Mouse (Mus musculus) intestine, embryonic 15.5 days (tissue): ENCODE data around the gene Gm21411. TPM values are rescaled to one million over a fixed set of nuclear protein-coding genes. Genes with fewer than 3 reads are reported as not detected.
A peak's percentile ranks its signal among the peaks of the same experiment; 100 is the strongest.
"Not testable (repeated sequence)": the region's sequence is repeated elsewhere in the genome, so short reads cannot be mapped to it uniquely, and the experiment has no call there.

Source experiments
- ATAC-seq: fragments of 200-750 bp; cut with Nextera tagmentation; 2 replicates; pipeline ENCODE4 v1.8.0; 2017; ENCODE audit warnings: moderate TSS enrichment, moderate library complexity
- H3K27ac ChIP-seq: fragments of 300-500 bp; sonication (generic); 2 replicates; pipeline ENCODE4 v1.5.1; 2015; ENCODE audit warnings: mild to moderate bottlenecking, inconsistent platforms
- H3K27me3 ChIP-seq: fragments of 300-500 bp; sonication (generic); replicated peaks from 2 replicates; pipeline ENCODE4 v1.6.1; 2015; ENCODE audit warnings: inconsistent platforms
- H3K36me3 ChIP-seq: fragments of 300-500 bp; sonication (generic); 2 replicates; pipeline ENCODE4 v1.6.1; 2015; ENCODE audit warnings: inconsistent platforms
- H3K4me1 ChIP-seq: fragments of 300-500 bp; sonication (generic); replicated peaks from 2 replicates; pipeline ENCODE4 v1.6.1; 2015; ENCODE audit warnings: inconsistent platforms
- H3K4me2 ChIP-seq: fragments of 300-500 bp; sonication (generic); replicated peaks from 2 replicates; pipeline ENCODE4 v1.6.1; 2015; ENCODE audit warnings: mild to moderate bottlenecking, inconsistent platforms
- H3K4me3 ChIP-seq: fragments of 300-500 bp; sonication (generic); replicated peaks from 2 replicates; pipeline ENCODE4 v1.5.1; 2015; ENCODE audit warnings: inconsistent platforms
- H3K9ac ChIP-seq: fragments of 300-500 bp; sonication (generic); 2 replicates; pipeline ENCODE4 v1.6.1; 2015; ENCODE audit warnings: inconsistent platforms
- H3K9me3 ChIP-seq: fragments of 300-500 bp; sonication (generic); 2 replicates; pipeline ENCODE4 v1.6.1; 2016; ENCODE audit warnings: inconsistent platforms
- WGBS: fragments of 180-500 bp; shearing (Covaris S2); methylation state at CpG from one replicate; pipeline ENCODE4 v1.1.7; 2015; 5-methylcytosine and 5-hydroxymethylcytosine counted together
- polyA plus RNA-seq: library from polyadenylated mRNA; unstranded; fragments of >200 nt; fragmentation: Nextera tagmentation; extraction: Ambion mirVana; gene quantifications from 2 replicates; pipeline ENCODE4 v1.2.1, GENCODE M21; 2015

Gene Gm21411
- polyA plus RNA-seq = not detected in 2 replicates

GRCm38 (mm10) chr4:146909386-146910137 is at the start of gene Gm21411:
Gene Gm21411 (minus strand): TSS chr4:146909590.
- not testable (repeated sequence) for ATAC-seq

GRCm38 (mm10) chr4:146941691-146942090 is 32.3 kb upstream of the Gm21411 start:
- not testable (repeated sequence) for H3K4me2 ChIP-seq, H3K4me3 ChIP-seq, H3K9me3 ChIP-seq, H3K36me3 ChIP-seq, H3K9ac ChIP-seq, H3K27me3 ChIP-seq, ATAC-seq, H3K4me1 ChIP-seq, H3K27ac ChIP-seq
- 55% methylated on average over 32 of the region's 32 CpGs for WGBS

More at GRCm38 (mm10) chr4:146909386-146910137, at the start of gene Gm21411:
- not testable (repeated sequence) for H3K36me3 ChIP-seq, H3K4me2 ChIP-seq, H3K27me3 ChIP-seq, H3K9me3 ChIP-seq, H3K4me1 ChIP-seq, H3K4me3 ChIP-seq, H3K9ac ChIP-seq, H3K27ac ChIP-seq
- WGBS = 75% methylated on average over 9 of the region's 9 CpGs

- Histone ChIP-seq H3K9me3 (no peaks in the 10 kb centered on the region), H3K4me3 (peak overlapping the region; percentile 31), H3K4me2 (peak overlapping the region; percentile 65), H3K27ac (no peak overlapping the region), H3K27me3 (no peaks in the 10 kb centered on the region), H3K4me1 (no peaks in the 10 kb centered on the region), H3K36me3 (no peaks in the 10 kb centered on the region), H3K9ac (no peak overlapping the region)
- 6% methylated on average over 77 of the region's 77 CpGs for WGBS
- ATAC-seq = peak; percentile 72
Observed at GRCm38 (mm10) chr4:146932311-146933082, 23.1 kb upstream of the Gm21411 start.

DNA sequence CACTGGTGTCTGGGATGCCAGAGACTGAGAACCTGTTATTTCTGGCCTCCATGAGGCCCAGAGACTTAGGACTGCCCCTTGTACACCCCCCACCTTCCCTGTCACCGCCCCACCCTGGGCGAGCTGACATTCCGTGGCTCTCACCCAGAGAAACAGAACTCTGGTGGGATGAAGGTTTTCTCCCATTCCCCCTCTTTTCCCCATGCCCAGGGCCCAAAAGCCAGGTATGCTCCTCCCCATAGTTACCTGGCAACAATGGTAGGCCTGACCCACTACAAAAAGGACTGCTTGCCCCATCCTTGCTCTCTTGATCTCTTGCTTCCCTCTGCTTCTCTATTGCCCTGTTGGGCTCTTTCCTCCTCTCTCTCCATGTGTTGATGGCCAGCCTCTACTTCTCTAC is 5.8 kb upstream of the Gm21411 start:
- Histone ChIP-seq H3K36me3 (no peaks in the 10 kb centered on the region), H3K27ac (no peak overlapping the region), H3K4me2 (no peak overlapping the region), H3K9ac (no peak overlapping the region), H3K4me1 (no peaks in the 10 kb centered on the region), H3K9me3 (no peaks in the 10 kb centered on the region), H3K27me3 (no peaks in the 10 kb centered on the region), H3K4me3 (no peak overlapping the region)
- 84% methylated on average over 3 of the region's 3 CpGs for WGBS
- ATAC-seq = no peak

GRCm38 (mm10) chr4:146908131-146908530 is 1.3 kb downstream of the Gm21411 start:
- not testable (repeated sequence) for H3K9ac ChIP-seq, H3K4me2 ChIP-seq, H3K4me3 ChIP-seq, ATAC-seq, H3K4me1 ChIP-seq, H3K27me3 ChIP-seq, H3K9me3 ChIP-seq, H3K27ac ChIP-seq, H3K36me3 ChIP-seq
- 100% methylated on average over 1 of the region's 1 CpGs for WGBS

GRCm38 (mm10) chr4:146904782-146905181 is 4.6 kb downstream of the Gm21411 start:
- not testable (repeated sequence) for H3K36me3 ChIP-seq, H3K27me3 ChIP-seq, ATAC-seq, H3K9me3 ChIP-seq, H3K9ac ChIP-seq, H3K4me3 ChIP-seq, H3K27ac ChIP-seq, H3K4me2 ChIP-seq, H3K4me1 ChIP-seq
- WGBS = 58% methylated on average over 2 of the region's 2 CpGs

DNA sequence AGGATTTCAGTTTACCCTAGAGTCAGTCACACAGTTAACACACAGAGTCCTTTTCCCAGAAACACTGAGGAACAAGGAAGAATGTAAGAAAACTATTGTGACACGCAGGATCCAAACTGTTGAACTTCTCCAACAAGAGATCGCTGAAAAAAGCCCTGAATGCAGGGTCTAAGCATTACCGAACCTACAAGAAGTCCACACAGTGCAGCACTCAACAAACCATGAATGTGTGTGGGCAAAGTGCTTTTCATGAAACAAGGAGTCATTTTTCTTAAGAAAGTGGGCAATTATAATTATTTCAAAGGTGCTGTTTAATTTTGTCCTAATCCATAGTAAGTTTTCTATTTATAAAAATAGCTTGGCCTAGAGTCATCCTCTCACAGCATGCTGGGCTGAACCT is 6.3 kb downstream of the Gm21411 start:
- not testable (repeated sequence) for H3K9ac ChIP-seq, H3K4me2 ChIP-seq, H3K4me3 ChIP-seq, H3K27ac ChIP-seq, H3K27me3 ChIP-seq, H3K36me3 ChIP-seq, ATAC-seq, H3K4me1 ChIP-seq, H3K9me3 ChIP-seq
- 63% methylated on average over 3 of the region's 3 CpGs for WGBS

Other genes starting within 250 kb of the Gm21411 start
- gene Zfp989, start 62.4 kb upstream of the Gm21411 start, polyA plus RNA-seq = not detected in 2 replicates
- not detected in 2 replicates for gene Rex2, start 112.3 kb upstream of the Gm21411 start, polyA plus RNA-seq
- 8.7 and 8.9 TPM in 2 replicates for gene Zfp991, start 222.4 kb upstream of the Gm21411 start, polyA plus RNA-seq